In the genomic region with DNA sequence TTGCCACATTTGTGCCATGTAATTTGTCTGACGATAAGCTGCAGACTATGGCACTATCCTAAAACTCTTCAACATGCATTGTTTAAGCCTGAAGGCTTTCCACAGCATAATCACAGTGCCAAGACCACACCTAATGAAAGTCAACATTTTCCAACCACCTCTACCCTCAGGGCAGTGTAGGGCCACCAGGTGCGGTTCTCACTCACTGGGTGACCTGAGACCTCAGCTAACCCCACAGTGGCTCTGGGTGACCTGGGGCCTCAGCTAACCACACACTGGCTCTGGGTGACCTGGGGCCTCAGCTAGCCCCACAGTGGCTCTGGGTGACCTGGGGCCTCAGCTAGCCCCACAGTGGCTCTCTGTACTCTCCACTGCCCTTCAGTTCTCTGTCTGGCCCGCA, we compare ENCODE assay signal across 21 mouse cellular contexts. TPM values are rescaled to one million over a fixed set of nuclear protein-coding genes. Genes with fewer than 3 reads are reported as not detected.
DNase-seq lines count a peak whose midpoint lies in the region; ATAC-seq and TF ChIP-seq lines count a peak whose summit lies in the region.
"Had no signal": no experiment of that assay in that cellular context is flagged by ENCODE, and none has a peak within 500 bp of the region (broad histone marks: within the 10 kb centered on the region; RNA-seq: fewer than 3 reads in every experiment).

No protein-coding gene starts in this region.

- H3K27ac ChIP-seq in midbrain, embryonic 11.5 days (ENCODE audit: low read depth, low read length): no peak overlapping the region
- no peak overlapping the region for H3K27ac ChIP-seq in midbrain, embryonic 15.5 days
- H3K27ac ChIP-seq in forebrain, postnatal 0 days (ENCODE audit: low read depth, low read length): no peak overlapping the region
- H3K27ac ChIP-seq: embryonic facial prominence, embryonic 12.5 days; heart, adult 2 months; hindbrain, embryonic 15.5 days; limb, embryonic 15.5 days; midbrain, embryonic 13.5 days had no signal

- H3K4me3 ChIP-seq in midbrain, embryonic 11.5 days (ENCODE audit: low read depth, low read length): no peak overlapping the region
- H3K4me3 ChIP-seq in midbrain, embryonic 15.5 days: no peak overlapping the region
- H3K4me3 ChIP-seq in forebrain, postnatal 0 days (ENCODE audit: low read depth, low read length): no peak overlapping the region
- H3K4me3 ChIP-seq: embryonic facial prominence, embryonic 12.5 days; heart, adult 2 months; hindbrain, embryonic 15.5 days; limb, embryonic 15.5 days; midbrain, embryonic 13.5 days had no signal

- H3K4me1 ChIP-seq in midbrain, embryonic 11.5 days (ENCODE audit: control insufficient read depth, insufficient read depth, low read length): no peaks in the 10 kb centered on the region
- no peaks in the 10 kb centered on the region for H3K4me1 ChIP-seq in midbrain, embryonic 15.5 days
- H3K4me1 ChIP-seq in forebrain, postnatal 0 days (ENCODE audit: insufficient read depth): no peaks in the 10 kb centered on the region
- H3K4me1 ChIP-seq: hindbrain, embryonic 15.5 days; midbrain, embryonic 13.5 days had no signal

- peak; percentile 23 for DNase-seq in kidney, adult 9 months
- no peak for DNase-seq in kidney, postnatal 4 days
- peak; percentile 31 for DNase-seq in midbrain, embryonic 11.5 days (ENCODE audit: low spot score, missing footprints)
- DNase-seq in left cerebral cortex, adult 9 months (ENCODE audit: low spot score in 2 of 2): no peak
- no peak for DNase-seq in forebrain, postnatal 0 days
- DNase-seq: adrenal gland, adult 8-10 months; cerebellum, adult 18-20 months; cerebellum, postnatal 25 days; gastrocnemius, postnatal 25 days; heart, adult 2 months; heart, postnatal 36 days; right cerebral cortex, postnatal 14 days; spleen, adult 18-20 months; thymus, postnatal 25 days had no signal

- no peak for TF ChIP-seq CTCF in forebrain, postnatal 0 days (IDR thresholded peaks at IDR 0.05; ENCODE audit: low read depth)

- no peaks in the 10 kb centered on the region for H3K9me3 ChIP-seq in midbrain, embryonic 11.5 days (ENCODE audit: control insufficient read depth, low read length)
- no peaks in the 10 kb centered on the region for H3K9me3 ChIP-seq in midbrain, embryonic 15.5 days
- no peaks in the 10 kb centered on the region for H3K9me3 ChIP-seq in forebrain, postnatal 0 days (ENCODE audit: low read length)
- H3K9me3 ChIP-seq: embryonic facial prominence, embryonic 12.5 days; hindbrain, embryonic 15.5 days; limb, embryonic 15.5 days; midbrain, embryonic 13.5 days had no signal

- no peak overlapping the region for H3K9ac ChIP-seq in midbrain, embryonic 11.5 days (ENCODE audit: low read length)
- H3K9ac ChIP-seq in midbrain, embryonic 15.5 days: no peak overlapping the region
- no peak overlapping the region for H3K9ac ChIP-seq in forebrain, postnatal 0 days
- H3K9ac ChIP-seq: embryonic facial prominence, embryonic 12.5 days; hindbrain, embryonic 15.5 days; limb, embryonic 15.5 days; midbrain, embryonic 13.5 days had no signal

- no peaks in the 10 kb centered on the region for H3K36me3 ChIP-seq in midbrain, embryonic 11.5 days (ENCODE audit: control insufficient read depth, insufficient read depth, low read length)
- H3K36me3 ChIP-seq in midbrain, embryonic 15.5 days (replicated peaks): no peaks in the 10 kb centered on the region
- no peaks in the 10 kb centered on the region for H3K36me3 ChIP-seq in forebrain, postnatal 0 days (ENCODE audit: insufficient read depth)
- H3K36me3 ChIP-seq: embryonic facial prominence, embryonic 12.5 days; hindbrain, embryonic 15.5 days; limb, embryonic 15.5 days; midbrain, embryonic 13.5 days had no signal

- H3K27me3 ChIP-seq in midbrain, embryonic 11.5 days (ENCODE audit: control insufficient read depth, insufficient read depth, low read length): no peaks in the 10 kb centered on the region
- H3K27me3 ChIP-seq in midbrain, embryonic 15.5 days (replicated peaks): no peaks in the 10 kb centered on the region
- H3K27me3 ChIP-seq in forebrain, postnatal 0 days (ENCODE audit: insufficient read depth, low read length): no peaks in the 10 kb centered on the region
- H3K27me3 ChIP-seq: embryonic facial prominence, embryonic 12.5 days; hindbrain, embryonic 15.5 days; limb, embryonic 15.5 days; midbrain, embryonic 13.5 days had no signal

- ATAC-seq in midbrain, embryonic 11.5 days (ENCODE audit: low FRiP score): no peak
- ATAC-seq in midbrain, embryonic 15.5 days (replicated peaks): no peak
- ATAC-seq in megakaryocyte-erythroid progenitor cell, adult 5-6 weeks (replicated peaks; ENCODE audit: low FRiP score, low TSS enrichment, poor library complexity, severe bottlenecking): 0 out of 2 replicates have a peak, but pooled peaks have one; percentile 32
- ATAC-seq in forebrain, postnatal 0 days: no peak
- ATAC-seq: activated CD4-positive, CD25-positive, alpha-beta regulatory T cell, adult 4 months; midbrain, embryonic 13.5 days had no signal

- WGBS in midbrain, embryonic 11.5 days: 91% methylated on average over 3 of the region's 3 CpGs
- WGBS in midbrain, embryonic 15.5 days: 98% methylated on average over 3 of the region's 3 CpGs
- 93% methylated on average over 3 of the region's 3 CpGs for WGBS in forebrain, postnatal 0 days

- no peak overlapping the region for H3K4me2 ChIP-seq in midbrain, embryonic 11.5 days
- no peak overlapping the region for H3K4me2 ChIP-seq in midbrain, embryonic 15.5 days
- no peak overlapping the region for H3K4me2 ChIP-seq in forebrain, postnatal 0 days (ENCODE audit: low read depth)
- H3K4me2 ChIP-seq: embryonic facial prominence, embryonic 12.5 days; hindbrain, embryonic 15.5 days; limb, embryonic 15.5 days; midbrain, embryonic 13.5 days had no signal

RNA-seq across cellular contexts. Expression of gene Bcar3, which starts 30.6 kb away (rescaled TPM):
- polyA plus RNA-seq in midbrain, embryonic 11.5 days (2014; fragmentation: Nextera tagmentation; extraction: Ambion mirVana): 16.6 and 16.7 TPM in 2 replicates
- 7.2 and 7.5 TPM in 2 replicates for polyA plus RNA-seq in midbrain, embryonic 15.5 days (2015; fragmentation: Nextera tagmentation; extraction: Ambion mirVana)
- 0.84 TPM in 1 of 2 replicates, not detected in the other for total RNA-seq in megakaryocyte-erythroid progenitor cell, adult 5-6 weeks (2014; fragmentation: Nextera tagmentation)
- total RNA-seq in megakaryocyte-erythroid progenitor cell, adult 5-6 weeks (2017): not detected in 2 replicates
- total RNA-seq in forebrain, postnatal 0 days (2014; rRNA removed): 9.5 and 11.4 TPM in 2 replicates
- 6.4 and 7.3 TPM in 2 replicates for polyA plus RNA-seq in forebrain, postnatal 0 days (2015; fragmentation: Nextera tagmentation; extraction: Ambion mirVana)

RNA-seq across cellular contexts. Expression of gene Dnttip2, which starts 50.3 kb away (rescaled TPM):
- 96.8 and 104 TPM in 2 replicates for polyA plus RNA-seq in midbrain, embryonic 11.5 days (2014; fragmentation: Nextera tagmentation; extraction: Ambion mirVana)
- polyA plus RNA-seq in midbrain, embryonic 15.5 days (2015; fragmentation: Nextera tagmentation; extraction: Ambion mirVana): 43.9 and 45.2 TPM in 2 replicates
- 87.8 and 97.9 TPM in 2 replicates for total RNA-seq in megakaryocyte-erythroid progenitor cell, adult 5-6 weeks (2014; fragmentation: Nextera tagmentation)
- total RNA-seq in megakaryocyte-erythroid progenitor cell, adult 5-6 weeks (2017): 179 and 194 TPM in 2 replicates
- total RNA-seq in forebrain, postnatal 0 days (2014; rRNA removed): 18.5 and 23.9 TPM in 2 replicates
- polyA plus RNA-seq in forebrain, postnatal 0 days (2015; fragmentation: Nextera tagmentation; extraction: Ambion mirVana): 50.2 and 52.1 TPM in 2 replicates

Comparison
In these comparisons a context has a peak if more than half of its experiments do, and no peak if none do; other contexts are left out.
1. DNase-seq: peak in kidney, adult 9 months (single experiment) and midbrain, embryonic 11.5 days (single experiment); none in kidney, postnatal 4 days (0 of 2), left cerebral cortex, adult 9 months (0 of 2) and forebrain, postnatal 0 days (single experiment).